Mouse (Mus musculus) mouse trophoblast stem cell (cell line): ENCODE data around the gene Erf.
"Not testable (repeated sequence)": the region's sequence is repeated elsewhere in the genome, so short reads cannot be mapped to it uniquely, and the experiment has no call there.

Experiments
- in situ Hi-C, 2 experiments: fragments of 300-500 bp; cut with MseI, MboI; formaldehyde crosslinking; loops; 2 replicates in 1 of 2; 3 replicates in 1 of 2; pipeline ENCODE4 v1.15.1; 2025

Gene Erf

GRCm38 (mm10) chr7:25267751-25268463 lies 17.3 kb upstream of the Erf start:
- in situ Hi-C loops, result no loop called here

GRCm38 (mm10) chr7:25267301-25267750 lies 16.8 kb upstream of the Erf start, which contains the start of gene Cic:
TSS of gene Cic (plus strand) at chr7:25267704.
- in situ Hi-C loops, result no loop called here

GRCm38 (mm10) chr7:25266180-25266962 lies 15.8 kb upstream of the Erf start:
- in situ Hi-C loops, result no loop called here

GRCm38 (mm10) chr7:25265743-25266142 lies 15.2 kb upstream of the Erf start:
- in situ Hi-C loops, result not testable (repeated sequence)

GRCm38 (mm10) chr7:25263968-25264870 lies 13.7 kb upstream of the Erf start:
- in situ Hi-C loops, result no loop called here

- in situ Hi-C loops, result no loop called here
Observed at GRCm38 (mm10) chr7:25261896-25262295, 11.3 kb upstream of the Erf start.

GRCm38 (mm10) chr7:25251822-25252221 lies 1.3 kb upstream of the Erf start:
- in situ Hi-C loops, result no loop called here

- in situ Hi-C loops, result no loop called here
Observed at GRCm38 (mm10) chr7:25251071-25251791, 670 bp upstream of the Erf start.

- in situ Hi-C loops, result no loop called here
Observed at GRCm38 (mm10) chr7:25249314-25250140, 1.0 kb downstream of the Erf start.

GRCm38 (mm10) chr7:25248846-25249313 lies 1.7 kb downstream of the Erf start:
- in situ Hi-C loops, result no loop called here

- in situ Hi-C loops, result no loop called here
Observed at GRCm38 (mm10) chr7:25248018-25248647, 2.4 kb downstream of the Erf start.

- in situ Hi-C loops, result no loop called here
Observed at GRCm38 (mm10) chr7:25247498-25247897, 3.1 kb downstream of the Erf start.

GRCm38 (mm10) chr7:25246759-25247137 lies 3.8 kb downstream of the Erf start:
- in situ Hi-C loops, result no loop called here

GRCm38 (mm10) chr7:25246079-25246758 lies 4.3 kb downstream of the Erf start:
- in situ Hi-C loops, result no loop called here

GRCm38 (mm10) chr7:25244562-25245369 lies 5.8 kb downstream of the Erf start:
- in situ Hi-C loops, result loop anchor here in 1 of 2 experiments (5.0 kb wide), 1 partner anchor 33 kb away; no protein-coding TSS in a partner anchor

- in situ Hi-C loops, result loop anchor here in 1 of 2 experiments (5.0 kb wide), 1 partner anchor 34 kb away; no protein-coding TSS in a partner anchor
Observed at GRCm38 (mm10) chr7:25243361-25243760, 7.2 kb downstream of the Erf start.

GRCm38 (mm10) chr7:25241062-25241461 lies 9.5 kb downstream of the Erf start:
- in situ Hi-C loops, result loop anchor here in 1 of 2 experiments (5.0 kb wide), 1 partner anchor 36 kb away; no protein-coding TSS in a partner anchor

- in situ Hi-C loops, result loop anchor here in 1 of 2 experiments (5.0 kb wide), 1 partner anchor 37 kb away; no protein-coding TSS in a partner anchor
Observed at GRCm38 (mm10) chr7:25240631-25241030, 9.9 kb downstream of the Erf start.
